Comparison of ENCODE assay signal across 9 mouse cellular contexts in the genomic region with DNA sequence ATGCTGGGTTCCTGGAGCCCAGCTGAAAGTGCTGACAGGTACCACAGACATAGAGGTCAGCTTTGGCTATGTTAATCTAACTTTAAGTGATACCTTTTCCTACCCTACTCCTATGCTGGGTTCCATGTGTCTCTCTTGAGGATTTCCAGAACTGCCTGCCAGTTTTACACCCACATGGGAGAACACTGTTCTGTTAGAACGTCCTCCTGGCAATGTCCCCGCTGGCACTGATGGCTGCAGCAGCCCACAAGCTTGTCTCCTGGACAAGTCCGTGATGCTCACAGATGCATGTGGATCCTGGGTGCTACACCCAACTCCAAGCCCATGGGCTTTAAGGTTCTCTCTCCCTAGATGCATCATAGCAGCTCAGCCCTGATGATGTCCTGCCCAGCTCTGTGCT. TPM values are rescaled to one million over a fixed set of nuclear protein-coding genes. Genes with fewer than 3 reads are reported as not detected.
DNase-seq lines count a peak whose midpoint lies in the region.
"Had no signal": no experiment of that assay in that cellular context is flagged by ENCODE, and none has a peak within 500 bp of the region (broad histone marks: within the 10 kb centered on the region; RNA-seq: fewer than 3 reads in every experiment).

No protein-coding gene starts in this region.

- DNase-seq in frontal cortex, postnatal 10 days (ENCODE audit: low spot score in 2 of 2) = peak; percentile 60 to 78
- DNase-seq in layer of hippocampus, adult 11-12 months (ENCODE audit: low spot score) = peak; percentile 88
- DNase-seq in left cerebral cortex, adult 18-20 months (ENCODE audit: low spot score in 2 of 2) = peak; percentile 90 to 91
- peak; percentile 88 for DNase-seq in right cerebral cortex, postnatal 14 days
- no peak for DNase-seq in lung, postnatal 10 days
- DNase-seq in spleen, adult 12 weeks (ENCODE audit: low spot score) = no peak
- no peak for DNase-seq in spleen, postnatal 36 days (ENCODE audit: low spot score in 2 of 2)
- DNase-seq: cerebellum, adult 11 months; liver had no signal

RNA-seq across cellular contexts. Expression of a gene that starts 44.1 kb away (rescaled TPM):
- 10 to 100 TPM; 59.6 to 60.0 TPM for total RNA-seq in left cerebral cortex, adult 18-20 months (2021)

Comparison
In these comparisons a context has a peak if more than half of its experiments do, and no peak if none do; other contexts are left out.
1. DNase-seq: peak in frontal cortex, postnatal 10 days (2 of 2), layer of hippocampus, adult 11-12 months (single experiment), left cerebral cortex, adult 18-20 months (2 of 2) and right cerebral cortex, postnatal 14 days (single experiment); none in lung, postnatal 10 days (single experiment), spleen, adult 12 weeks (single experiment) and spleen, postnatal 36 days (0 of 2).